Mouse (Mus musculus) adrenal gland, postnatal 14 days (tissue): ENCODE measurements at regions not wholly inside any gene's neighbourhood (a gene's known extent, or its start where the extent isn't known, plus 50 kb on each side); places are given as distances from the start of the nearest gene placed in this dataset.
A peak's percentile ranks its signal among the peaks of the same experiment; 100 is the strongest.

Experiments
- DNase-seq: peaks from one replicate; pipeline ENCODE4 v3.0.0; 2021; ENCODE audit warnings: mixed read lengths

- no peak for DNase-seq
Observed at GRCm38 (mm10) chr5:118316310-118317017, 71.4 kb downstream of the 2410131K14Rik start.

GRCm38 (mm10) chr5:118318073-118318472 is 73.0 kb downstream of the 2410131K14Rik start:
- DNase-seq = no peak

DNA sequence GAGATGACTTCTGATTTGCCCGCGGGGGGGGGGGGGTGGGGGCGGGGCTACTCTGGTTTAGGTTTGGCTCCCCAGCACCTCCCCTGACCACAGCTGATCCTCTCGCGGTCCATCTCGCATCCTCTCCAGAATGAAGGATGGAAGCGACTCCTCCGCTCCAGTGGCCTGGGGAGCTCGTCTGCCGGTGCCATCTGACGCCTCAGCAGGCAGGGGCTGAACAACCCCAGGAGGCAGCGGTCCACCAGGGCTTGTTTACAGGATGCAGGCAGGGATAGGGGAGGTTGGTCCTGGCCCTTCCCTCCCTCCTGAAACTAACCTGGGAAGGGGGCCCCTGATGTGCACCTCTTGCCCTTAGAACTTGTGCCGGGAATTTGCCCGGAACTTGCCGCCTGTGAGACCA is 73.9 kb downstream of the 2410131K14Rik start:
- no peak for DNase-seq

DNA sequence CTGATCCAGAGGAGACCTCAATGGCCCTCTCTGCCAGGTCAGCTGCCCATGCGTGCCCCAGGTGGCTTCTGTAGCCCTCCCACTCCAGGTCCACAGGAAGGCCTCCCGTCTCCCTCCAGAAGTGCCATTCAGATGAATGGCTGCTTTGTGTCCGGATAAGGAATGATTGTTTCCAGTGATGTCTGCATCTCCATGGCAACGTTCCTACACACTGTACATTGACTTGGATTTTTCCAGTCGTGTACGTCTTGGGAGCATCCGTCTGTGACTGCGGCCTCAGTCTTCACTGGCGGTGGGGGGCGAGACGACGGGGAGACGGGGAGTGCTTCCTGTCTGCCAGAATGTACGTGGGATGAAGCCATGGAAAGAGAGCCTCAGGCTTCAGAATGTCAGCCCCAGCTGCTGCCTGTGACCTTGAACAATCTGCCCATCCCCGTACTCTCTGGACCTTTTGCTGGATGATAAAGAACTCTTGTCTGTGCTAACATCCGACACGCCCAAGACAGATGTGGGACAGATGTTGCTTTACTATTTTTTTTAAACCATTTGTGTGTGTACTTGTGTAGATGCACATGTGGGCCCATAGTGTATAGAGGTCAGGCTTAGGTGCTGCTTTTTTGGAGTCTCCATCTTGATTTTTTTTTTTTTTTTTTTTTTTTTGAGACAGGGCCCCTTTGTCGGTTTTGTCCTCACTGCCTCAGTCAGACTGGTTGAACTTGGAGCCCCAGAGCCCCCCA is 76.9 kb downstream of the 2410131K14Rik start:
- no peak for DNase-seq

DNA sequence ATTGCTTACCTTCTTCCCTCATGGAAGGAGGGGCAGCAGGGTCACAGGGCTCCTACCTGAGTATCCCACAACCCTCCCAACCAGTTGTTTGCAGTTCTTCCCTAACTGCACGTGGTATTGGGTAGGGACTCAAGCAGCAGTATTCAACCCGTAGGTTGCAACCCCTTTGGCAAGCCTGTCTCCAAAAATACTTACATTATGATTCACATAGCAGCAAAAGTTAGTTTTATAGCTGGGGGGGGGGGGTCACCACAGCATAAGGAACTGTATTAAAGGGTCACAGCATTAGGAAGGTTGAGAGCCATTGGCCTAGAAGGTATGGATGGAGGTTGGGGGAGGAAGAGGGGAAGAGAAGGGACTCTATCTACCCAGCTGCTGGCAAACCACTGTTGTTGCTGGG is 78.1 kb downstream of the 2410131K14Rik start:
- no peak for DNase-seq

- DNase-seq = no peak
Observed at GRCm38 (mm10) chr5:118326837-118327541, 82.0 kb downstream of the 2410131K14Rik start.

DNA sequence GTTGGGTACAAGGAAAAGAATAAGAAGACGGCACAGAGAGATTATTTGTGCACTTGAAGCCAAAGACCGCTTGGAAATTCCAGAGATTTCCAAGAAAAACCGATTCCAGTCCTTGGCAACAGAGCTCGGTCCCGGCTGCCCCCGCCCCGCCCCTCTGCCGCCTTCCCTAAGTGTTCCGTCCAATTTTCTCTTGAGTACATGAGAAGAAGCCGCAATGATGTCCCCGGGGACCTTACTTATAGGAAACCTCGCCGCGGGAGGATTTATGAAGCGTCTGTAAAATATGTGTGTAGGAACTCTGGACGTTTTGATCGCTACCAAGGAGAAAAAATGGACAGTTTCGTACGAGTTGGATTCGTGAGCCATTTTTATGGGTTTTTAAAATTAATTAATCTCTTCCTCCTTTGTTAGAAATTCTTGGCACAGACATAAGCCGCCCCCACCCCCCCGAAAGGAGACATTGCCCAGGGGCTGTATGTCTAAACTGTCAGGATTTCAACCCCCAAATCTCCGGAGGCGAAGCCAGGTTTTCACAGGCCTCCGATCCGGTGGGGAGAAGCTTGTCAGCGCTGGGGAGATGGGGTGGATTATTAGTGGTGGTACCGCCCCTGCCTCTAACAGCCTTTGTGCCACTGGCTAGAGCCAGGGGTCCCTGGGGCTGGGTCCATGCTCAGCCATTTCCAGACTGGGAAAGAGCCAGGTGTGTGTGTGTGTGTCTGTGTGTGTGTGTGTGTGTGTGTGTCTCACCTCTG is 83.1 kb downstream of the 2410131K14Rik start:
- peak; percentile 39 for DNase-seq

DNA sequence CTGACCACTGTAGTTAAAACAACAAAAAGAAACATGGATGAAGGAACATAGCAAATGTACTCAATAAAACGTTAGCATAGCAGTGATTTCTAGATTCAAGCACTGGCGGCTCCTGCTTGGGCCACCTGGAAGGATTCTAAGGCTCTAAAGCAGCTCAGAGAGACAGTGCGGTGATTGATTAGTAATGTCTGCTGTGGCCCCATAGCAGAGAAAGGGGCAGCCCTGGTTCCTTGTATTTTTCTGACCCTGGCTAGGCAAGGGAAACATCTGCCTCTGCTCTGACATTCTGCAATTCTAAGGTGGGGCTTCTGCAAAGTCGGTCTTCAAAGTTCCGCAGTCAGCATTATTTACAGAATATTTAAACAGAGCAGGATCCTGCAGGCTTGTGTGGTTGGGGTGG is 84.1 kb downstream of the 2410131K14Rik start:
- DNase-seq = no peak

- DNase-seq = no peak
Observed at GRCm38 (mm10) chr5:118331286-118331607, 86.2 kb downstream of the 2410131K14Rik start.

DNA sequence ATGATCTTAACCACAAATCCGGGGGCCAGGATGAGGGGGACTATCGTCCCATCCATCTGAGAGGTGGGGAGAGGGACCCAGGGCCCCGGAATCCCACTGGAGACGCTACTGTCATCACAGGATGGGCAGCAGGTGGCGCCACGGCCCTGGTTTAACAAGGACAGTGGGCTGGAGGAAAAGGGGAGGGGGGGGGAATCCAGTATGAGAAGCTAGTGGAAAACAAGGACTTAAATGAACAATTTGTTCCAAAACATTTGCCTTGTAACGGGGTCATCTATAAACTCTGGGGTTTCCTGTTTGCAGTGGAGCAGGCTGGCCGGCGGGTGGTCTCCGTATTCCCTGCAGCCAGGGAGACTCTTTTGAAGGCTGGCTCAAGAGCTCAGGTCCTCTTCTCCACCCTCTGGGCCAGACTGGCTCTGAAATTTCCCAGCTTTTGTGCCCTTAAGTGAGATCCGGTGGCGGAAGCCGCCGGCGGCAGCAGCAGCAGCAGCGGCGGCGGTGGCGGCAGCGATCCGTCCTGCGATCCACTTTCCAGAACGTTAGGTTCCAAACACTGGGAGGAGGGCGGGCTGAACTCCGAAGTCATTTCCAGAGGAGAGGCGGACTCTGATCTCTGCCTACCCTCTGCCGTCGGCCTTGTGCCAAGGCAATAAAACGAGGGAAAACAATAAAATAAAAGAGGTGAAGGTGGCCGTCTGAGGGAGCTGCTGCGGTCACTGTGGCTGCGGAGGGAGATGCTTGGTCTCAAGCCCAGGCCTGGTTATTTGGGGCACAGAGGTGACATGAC is 86.8 kb downstream of the 2410131K14Rik start:
- DNase-seq = peak; percentile 87

DNA sequence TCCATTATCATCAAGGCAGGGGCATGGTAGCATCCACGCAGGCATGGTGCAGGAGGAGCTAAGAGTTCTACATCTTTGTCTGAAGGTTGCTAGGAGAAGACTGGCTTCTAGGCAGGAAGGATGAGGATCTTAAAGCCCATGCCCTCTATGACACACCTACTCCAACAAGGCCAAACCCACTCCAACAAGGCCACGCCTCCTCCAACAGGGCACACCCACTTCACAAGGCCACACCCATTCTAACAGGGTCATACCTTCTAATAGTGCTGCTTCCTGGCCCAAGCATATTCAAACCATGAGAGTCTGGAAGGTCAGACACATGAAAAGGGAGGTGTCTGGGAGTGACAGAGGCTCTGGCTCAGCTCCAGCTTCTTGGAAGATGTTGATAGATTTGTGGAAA is 89.0 kb downstream of the 2410131K14Rik start:
- DNase-seq = no peak

DNA sequence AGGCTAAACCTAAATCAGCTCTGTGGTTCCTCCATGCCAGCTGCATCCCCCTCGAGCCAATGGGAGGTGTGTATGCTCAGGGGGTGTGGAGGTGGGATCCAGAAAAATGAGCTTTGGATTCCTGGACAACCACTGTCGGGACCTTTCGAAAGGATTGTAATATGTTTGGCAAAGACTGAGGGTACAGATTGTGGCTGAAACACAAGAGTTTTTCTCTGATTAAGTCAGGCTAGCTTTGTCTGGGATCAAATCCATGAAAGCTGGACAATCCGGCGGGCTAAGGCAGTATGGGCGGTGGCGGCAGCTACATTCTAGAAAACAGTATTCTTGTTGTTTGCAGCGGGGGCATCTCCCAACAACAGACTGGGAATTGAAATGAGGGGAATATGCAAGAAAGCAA is 93.2 kb downstream of the 2410131K14Rik start:
- no peak for DNase-seq

GRCm38 (mm10) chr5:118339676-118340661 is 94.9 kb downstream of the 2410131K14Rik start:
- DNase-seq = peak; percentile 59

- no peak for DNase-seq
Observed at GRCm38 (mm10) chr5:118343444-118344320, 98.7 kb downstream of the 2410131K14Rik start.

GRCm38 (mm10) chr5:118345226-118345625 is 100.2 kb downstream of the 2410131K14Rik start:
- no peak for DNase-seq

- no peak for DNase-seq
Observed at GRCm38 (mm10) chr5:118349057-118349456, 104.0 kb downstream of the 2410131K14Rik start.

DNA sequence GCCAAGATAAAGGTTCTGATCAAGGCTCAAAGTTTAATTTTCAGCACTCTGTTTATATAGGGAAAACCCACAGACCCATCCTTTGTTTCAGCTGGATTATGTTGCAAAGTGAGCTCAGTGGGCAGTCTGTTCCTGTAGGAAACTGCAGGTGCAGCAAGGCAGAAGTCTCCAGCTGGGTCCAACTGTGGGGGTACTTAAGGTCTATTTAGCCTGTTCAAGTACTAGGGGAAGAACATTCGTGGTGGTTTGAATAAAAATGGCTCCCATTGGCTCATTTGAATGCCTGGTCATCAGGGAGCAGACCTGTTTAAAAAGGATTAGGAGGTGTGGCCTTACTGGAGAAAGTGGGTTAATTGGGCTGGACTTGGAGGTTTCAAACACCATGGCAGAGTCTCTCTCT is 106.3 kb downstream of the 2410131K14Rik start:
- no peak for DNase-seq

DNA sequence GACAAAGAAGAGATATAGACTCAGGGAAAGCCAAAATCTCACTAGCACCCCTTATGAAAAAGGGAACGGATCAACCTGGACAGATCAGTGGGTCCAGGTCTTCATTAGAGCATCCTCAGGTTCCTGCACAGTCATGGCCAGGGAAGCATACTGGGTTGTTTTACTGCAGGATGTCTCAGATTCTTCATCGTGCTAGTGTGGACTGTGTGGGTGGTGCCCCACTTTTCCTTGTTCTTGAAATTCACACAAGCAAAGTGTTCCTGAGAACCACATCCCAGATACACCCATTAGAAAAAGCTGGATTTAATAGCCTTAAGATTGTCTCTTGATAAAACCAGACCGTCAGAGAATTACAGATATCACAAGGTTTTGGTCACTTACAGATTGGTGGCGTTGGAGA is 107.1 kb downstream of the 2410131K14Rik start:
- no peak for DNase-seq

GRCm38 (mm10) chr5:118353061-118353460 is 108.0 kb downstream of the 2410131K14Rik start:
- no peak for DNase-seq
